Mouse (Mus musculus): ENCODE measurements at regions not wholly inside any gene's neighbourhood (a gene's known extent, or its start where the extent isn't known, plus 50 kb on each side); places are given as distances from the start of the nearest gene placed in this dataset.

GRCm38 (mm10) chr3:61247344-61247743 lies 114.1 kb upstream of the Rap2b start:
- TF ChIP-seq MAX (IDR thresholded peaks at IDR 0.05; ENCODE audit: low read depth) (no peak), POLR2A (IDR thresholded peaks at IDR 0.05; ENCODE audit: insufficient read length, low read depth) (no peak), USF1 (IDR thresholded peaks at IDR 0.05; ENCODE audit: low read depth) (no peak), TCF12 (IDR thresholded peaks at IDR 0.05; ENCODE audit: insufficient read depth, poor library complexity, severe bottlenecking) (peak; percentile 97), CEBPB (IDR thresholded peaks at IDR 0.05; ENCODE audit: insufficient read depth, poor library complexity, severe bottlenecking) (no peak), POLR2AphosphoS2 (IDR thresholded peaks at IDR 0.05; ENCODE audit: insufficient read length, low read depth) (no peak)
